Mouse (Mus musculus) monocyte, adult 2 months (primary cell): ENCODE measurements around the gene Fat1.

Experiments used
- DNase-seq, 2 experiments: peaks; one replicate each; pipeline ENCODE4 v3.0.0; 2022; ENCODE audit warnings: low spot score in 2 of 2, low read depth in 1 of 2

Fat1 gene

GRCm38 (mm10) chr8:45001577-45002197, 66.4 kb downstream of the Fat1 start:
- DNase-seq, result no peak

GRCm38 (mm10) chr8:45002686-45003085, 67.4 kb downstream of the Fat1 start:
- no peak for DNase-seq

GRCm38 (mm10) chr8:45004021-45004420, 68.8 kb downstream of the Fat1 start:
- DNase-seq, result no peak

- no peak for DNase-seq
Measured at GRCm38 (mm10) chr8:45010685-45011084, 75.4 kb downstream of the Fat1 start.

GRCm38 (mm10) chr8:45011774-45012173, 76.5 kb downstream of the Fat1 start:
- DNase-seq, result no peak

- no peak for DNase-seq
Measured at GRCm38 (mm10) chr8:45013852-45014251, 78.6 kb downstream of the Fat1 start.

- DNase-seq, result no peak
Measured at GRCm38 (mm10) chr8:45014498-45015067, 79.3 kb downstream of the Fat1 start.

GRCm38 (mm10) chr8:45015876-45016275, 80.6 kb downstream of the Fat1 start:
- DNase-seq, result no peak

- no peak for DNase-seq
Measured at GRCm38 (mm10) chr8:45019241-45019640, 84.0 kb downstream of the Fat1 start.

- DNase-seq, result no peak
Measured at GRCm38 (mm10) chr8:45021171-45021570, 85.9 kb downstream of the Fat1 start.

- no peak for DNase-seq
Measured at GRCm38 (mm10) chr8:45021911-45022665, 86.8 kb downstream of the Fat1 start.

- no peak for DNase-seq
Measured at GRCm38 (mm10) chr8:45028081-45028497, 92.8 kb downstream of the Fat1 start.

- no peak for DNase-seq
Measured at GRCm38 (mm10) chr8:45038350-45038749, 103.1 kb downstream of the Fat1 start.

- no peak for DNase-seq
Measured at GRCm38 (mm10) chr8:45044160-45044559, 108.9 kb downstream of the Fat1 start.

- no peak for DNase-seq
Measured at GRCm38 (mm10) chr8:45050451-45050850, 115.2 kb downstream of the Fat1 start.

- DNase-seq, result no peak
Measured at GRCm38 (mm10) chr8:45051236-45051635, 116.0 kb downstream of the Fat1 start.

- DNase-seq, result no peak
Measured at GRCm38 (mm10) chr8:45052205-45052604, 117.0 kb downstream of the Fat1 start.

GRCm38 (mm10) chr8:45052618-45053017, 117.4 kb downstream of the Fat1 start:
- DNase-seq, result no peak

GRCm38 (mm10) chr8:45055500-45055899, 120.3 kb downstream of the Fat1 start:
- no peak for DNase-seq

GRCm38 (mm10) chr8:45056810-45057209, 121.6 kb downstream of the Fat1 start:
- no peak for DNase-seq

- no peak for DNase-seq
Measured at GRCm38 (mm10) chr8:45060083-45060482, 124.8 kb downstream of the Fat1 start.

- no peak for DNase-seq
Measured at GRCm38 (mm10) chr8:45062311-45062710, 127.1 kb downstream of the Fat1 start.
